Mouse (Mus musculus): ENCODE results near the gene Slc5a5. TPM values are rescaled to one million over a fixed set of nuclear protein-coding genes. Genes with fewer than 3 reads are reported as not detected.

Gene Slc5a5
- polyA plus RNA-seq, 1 experiment from 2014 or later = 0.69 TPM

GRCm38 (mm10) chr8:70838654-70839407 lies 53.7 kb downstream of the Slc5a5 start:
- Histone ChIP-seq H3K36me3 (peaks cover 13% of the 10 kb centered on the region), H3K4me2 (replicated peaks) (peak overlapping the region; percentile 75), H3K9me3 (no peaks in the 10 kb centered on the region), H3K4me3 (peak overlapping the region; percentile 66), H3K27ac (replicated peaks) (peak overlapping the region; percentile 83), H3K27me3 (no peaks in the 10 kb centered on the region), H3K4me1 (peaks cover 11% of the 10 kb centered on the region), H3K9ac (replicated peaks) (peak overlapping the region; percentile 70)
- 4% methylated on average over 66 of the region's 66 CpGs for WGBS
- ATAC-seq (ENCODE audit: low FRiP score, low read depth) = peak; percentile 52

GRCm38 (mm10) chr8:70836666-70837065 lies 55.9 kb downstream of the Slc5a5 start:
- ATAC-seq (ENCODE audit: low FRiP score, low read depth) = no peak
- Histone ChIP-seq H3K27me3 (no peaks in the 10 kb centered on the region), H3K9me3 (no peaks in the 10 kb centered on the region), H3K36me3 (peaks cover 13% of the 10 kb centered on the region), H3K4me3 (no peak overlapping the region), H3K4me2 (replicated peaks) (no peak overlapping the region), H3K27ac (replicated peaks) (no peak overlapping the region), H3K4me1 (peaks cover 17% of the 10 kb centered on the region), H3K9ac (replicated peaks) (no peak overlapping the region)
- 87% methylated on average over 12 of the region's 12 CpGs for whole genome bisulfite sequencing

- no peak for ATAC-seq (ENCODE audit: low FRiP score, low read depth)
- Histone ChIP-seq H3K4me2 (replicated peaks) (no peak overlapping the region), H3K4me3 (no peak overlapping the region), H3K27me3 (no peaks in the 10 kb centered on the region), H3K36me3 (peaks cover 13% of the 10 kb centered on the region), H3K4me1 (peaks cover 14% of the 10 kb centered on the region), H3K27ac (replicated peaks) (no peak overlapping the region), H3K9me3 (no peaks in the 10 kb centered on the region), H3K9ac (replicated peaks) (no peak overlapping the region)
- 93% methylated on average over 3 of the region's 3 CpGs for WGBS
Observed at GRCm38 (mm10) chr8:70834071-70834470, 58.5 kb downstream of the Slc5a5 start.

- Histone ChIP-seq H3K9ac (replicated peaks) (no peak overlapping the region), H3K4me3 (no peak overlapping the region), H3K27ac (replicated peaks) (no peak overlapping the region), H3K27me3 (no peaks in the 10 kb centered on the region), H3K4me2 (replicated peaks) (no peak overlapping the region), H3K36me3 (peaks cover 13% of the 10 kb centered on the region), H3K9me3 (no peaks in the 10 kb centered on the region), H3K4me1 (peaks cover 8% of the 10 kb centered on the region)
- no peak for ATAC-seq (ENCODE audit: low FRiP score, low read depth)
- WGBS = 54% methylated on average over 15 of the region's 15 CpGs
Observed at GRCm38 (mm10) chr8:70833520-70833919, 59.0 kb downstream of the Slc5a5 start.

GRCm38 (mm10) chr8:70833018-70833482 lies 59.5 kb downstream of the Slc5a5 start:
- H3K9ac ChIP-seq (replicated peaks) = no peak overlapping the region
- ATAC-seq (ENCODE audit: low FRiP score, low read depth) = no peak
- no peak overlapping the region for H3K4me3 ChIP-seq
- H3K27me3 ChIP-seq = no peaks in the 10 kb centered on the region
- peaks cover 13% of the 10 kb centered on the region for H3K36me3 ChIP-seq
- no peak overlapping the region for H3K4me2 ChIP-seq (replicated peaks)
- no peak overlapping the region for H3K27ac ChIP-seq (replicated peaks)
- H3K9me3 ChIP-seq = no peaks in the 10 kb centered on the region
- peaks cover 6% of the 10 kb centered on the region for H3K4me1 ChIP-seq
- WGBS = 57% methylated on average over 9 of the region's 9 CpGs

MicroRNAs encoded within 50 kb of the gene (microRNA counts, 519-probe panel; counts per million panel counts)
- not detected for microRNA mmu-miR-1969

Small RNA genes within 50 kb of the gene (microRNA-seq; reads per million reads assigned to microRNA genes)
- gene Mir1969 (10.2 reads per million, percentile 27 among the genes with 10 or more reads in this experiment), gene Mir7067 (1.4 reads per million)

Other genes with a start within 250 kb of the Slc5a5 start
- 82.7 and 93.7 TPM in 2 replicates for gene Pgpep1, start 232.4 kb downstream of the Slc5a5 start, polyA plus RNA-seq (2016; fragmentation: Nextera tagmentation; extraction: Ambion mirVana)
- 255 and 263 TPM in 2 replicates for gene Lsm4, start 219.5 kb downstream of the Slc5a5 start, polyA plus RNA-seq (2016; fragmentation: Nextera tagmentation; extraction: Ambion mirVana)
- gene Jund, start 193.8 kb downstream of the Slc5a5 start, polyA plus RNA-seq (2016; fragmentation: Nextera tagmentation; extraction: Ambion mirVana) = 206 and 213 TPM in 2 replicates
- 0.04 TPM in 1 of 2 replicates, not detected in the other for gene Iqcn, start 189.3 kb downstream of the Slc5a5 start, polyA plus RNA-seq (2016; fragmentation: Nextera tagmentation; extraction: Ambion mirVana)
- not detected in 2 replicates for gene Gm3336, start 174.2 kb downstream of the Slc5a5 start, polyA plus RNA-seq (2016; fragmentation: Nextera tagmentation; extraction: Ambion mirVana)
- gene Pde4c, start 169.0 kb downstream of the Slc5a5 start, polyA plus RNA-seq (2016; fragmentation: Nextera tagmentation; extraction: Ambion mirVana) = 0.15 and 0.39 TPM in 2 replicates
- gene Rab3a, start 138.1 kb downstream of the Slc5a5 start, polyA plus RNA-seq (2016; fragmentation: Nextera tagmentation; extraction: Ambion mirVana) = 98.9 and 102 TPM in 2 replicates
- gene Mpv17l2, start 131.8 kb downstream of the Slc5a5 start, polyA plus RNA-seq (2016; fragmentation: Nextera tagmentation; extraction: Ambion mirVana) = 35.4 and 37.3 TPM in 2 replicates
- gene Pik3r2, start 116.0 kb downstream of the Slc5a5 start, polyA plus RNA-seq (2016; fragmentation: Nextera tagmentation; extraction: Ambion mirVana) = 73.4 and 74.6 TPM in 2 replicates
- gene Mast3, start 87.7 kb downstream of the Slc5a5 start, polyA plus RNA-seq (2016; fragmentation: Nextera tagmentation; extraction: Ambion mirVana) = 17.1 and 18.0 TPM in 2 replicates
- 0.08 TPM in 1 of 2 replicates, not detected in the other for gene Il12rb1, start 84.3 kb downstream of the Slc5a5 start, polyA plus RNA-seq (2016; fragmentation: Nextera tagmentation; extraction: Ambion mirVana)
- gene Arrdc2, start 53.0 kb downstream of the Slc5a5 start, polyA plus RNA-seq (2016; fragmentation: Nextera tagmentation; extraction: Ambion mirVana) = 10.4 and 10.5 TPM in 2 replicates
- gene Kcnn1, start 29.5 kb downstream of the Slc5a5 start, polyA plus RNA-seq (2016; fragmentation: Nextera tagmentation; extraction: Ambion mirVana) = 27.4 TPM in 2 replicates
- gene Ccdc124, start 18.8 kb downstream of the Slc5a5 start, polyA plus RNA-seq (2016; fragmentation: Nextera tagmentation; extraction: Ambion mirVana) = 145 and 152 TPM in 2 replicates
- 2,550 and 2,750 TPM in 2 replicates for gene Rpl18a, start 4.7 kb upstream of the Slc5a5 start, polyA plus RNA-seq (2016; fragmentation: Nextera tagmentation; extraction: Ambion mirVana)
- 58.4 and 61.0 TPM in 2 replicates for gene Map1s, start 13.2 kb upstream of the Slc5a5 start, polyA plus RNA-seq (2016; fragmentation: Nextera tagmentation; extraction: Ambion mirVana)